Mouse (Mus musculus): Measurements from ENCODE around the gene Brix1.

DNA sequence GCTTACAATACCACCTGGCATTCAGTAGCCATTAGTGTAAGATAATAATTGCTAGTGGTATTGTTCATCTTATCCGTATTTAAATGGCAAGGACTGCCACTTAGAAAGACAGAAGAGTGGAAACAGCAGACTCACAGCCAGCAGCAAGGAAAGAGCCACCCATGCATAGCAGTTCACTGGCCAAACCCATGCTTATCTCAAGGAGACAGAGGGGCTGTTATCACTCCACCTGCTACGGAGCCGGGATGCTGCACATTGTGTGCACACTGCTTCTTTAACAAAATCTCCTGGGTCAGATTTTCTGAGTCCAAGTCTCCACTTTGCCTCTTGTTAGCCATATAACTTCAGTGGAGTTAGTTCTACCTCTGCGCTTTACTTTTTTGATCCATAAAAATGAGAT is 45.6 kb upstream of the Brix1 start:
- TF ChIP-seq GATA1 (IDR thresholded peaks at IDR 0.05; ENCODE audit: borderline replicate concordance, low read length): no peak
- TF ChIP-seq FLI1 (IDR thresholded peaks at IDR 0.05; ENCODE audit: low read length): no peak
